Mouse (Mus musculus) forebrain, embryonic 11.5 days (tissue): ENCODE measurements around the gene Adamts5. TPM values are rescaled to one million over a fixed set of nuclear protein-coding genes. Genes with fewer than 3 reads are reported as not detected.
A peak's percentile ranks its signal among the peaks of the same experiment; 100 is the strongest.

Experiments
- ATAC-seq: fragments of 200-750 bp; cut with Nextera tagmentation; replicated peaks from 2 replicates; pipeline ENCODE4 v1.8.0; 2017; ENCODE audit warnings: moderate TSS enrichment; ENCODE audit not compliant: low FRiP score
- DNase-seq: peaks from one replicate; pipeline ENCODE4 v3.0.0-alpha.2; 2017; ENCODE audit warnings: low spot score
- H3K27ac ChIP-seq: fragments of 300-500 bp; sonication (generic); 2 replicates; pipeline ENCODE4 v1.5.1; 2014; ENCODE audit warnings: low read depth, low read length
- H3K27me3 ChIP-seq: fragments of 300-500 bp; sonication (generic); 2 replicates; pipeline ENCODE4 v1.6.1; 2014; ENCODE audit warnings: mild to moderate bottlenecking, low read length, mixed read lengths; ENCODE audit not compliant: control insufficient read depth, insufficient read depth
- H3K36me3 ChIP-seq: fragments of 300-500 bp; sonication (generic); 2 replicates; pipeline ENCODE4 v1.6.1; 2014; ENCODE audit warnings: mild to moderate bottlenecking, low read length, moderate library complexity, mixed read lengths; ENCODE audit not compliant: control insufficient read depth, insufficient read depth
- H3K4me1 ChIP-seq: fragments of 300-500 bp; sonication (generic); replicated peaks from 2 replicates; pipeline ENCODE4 v1.6.1; 2014; ENCODE audit warnings: low read length, mixed read lengths; ENCODE audit not compliant: control insufficient read depth, insufficient read depth
- H3K4me2 ChIP-seq: fragments of 300-500 bp; sonication (generic); 2 replicates; pipeline ENCODE4 v1.6.1; 2014; ENCODE audit warnings: low read depth, mild to moderate bottlenecking, low read length, moderate library complexity, mixed read lengths; ENCODE audit not compliant: severe bottlenecking
- H3K4me3 ChIP-seq: fragments of 300-500 bp; sonication (generic); 2 replicates; pipeline ENCODE4 v1.5.1; 2014; ENCODE audit warnings: low read depth, low read length
- H3K9ac ChIP-seq: fragments of 300-500 bp; sonication (generic); 2 replicates; pipeline ENCODE4 v1.6.1; 2014; ENCODE audit warnings: low read length
- H3K9me3 ChIP-seq: fragments of 300-500 bp; sonication (generic); 2 replicates; pipeline ENCODE4 v1.6.1; 2016; ENCODE audit warnings: low read length, mixed read lengths; ENCODE audit not compliant: control insufficient read depth
- WGBS: fragments of 180-500 bp; shearing (Covaris S2); extraction: QIAGEN DNeasy Blood & Tissue Kit; methylation state at CpG from one replicate; pipeline ENCODE4 v1.1.7; 2014; 5-methylcytosine and 5-hydroxymethylcytosine counted together
- polyA plus RNA-seq: library from polyadenylated mRNA; unstranded; fragments of >200 nt; fragmentation: Nextera tagmentation; extraction: Ambion mirVana; gene quantifications from 2 replicates; pipeline ENCODE4 v1.2.1, GENCODE M21; 2014

Adamts5 gene
- polyA plus RNA-seq, 1 experiment from 2014 or later = 0.72 TPM

DNA sequence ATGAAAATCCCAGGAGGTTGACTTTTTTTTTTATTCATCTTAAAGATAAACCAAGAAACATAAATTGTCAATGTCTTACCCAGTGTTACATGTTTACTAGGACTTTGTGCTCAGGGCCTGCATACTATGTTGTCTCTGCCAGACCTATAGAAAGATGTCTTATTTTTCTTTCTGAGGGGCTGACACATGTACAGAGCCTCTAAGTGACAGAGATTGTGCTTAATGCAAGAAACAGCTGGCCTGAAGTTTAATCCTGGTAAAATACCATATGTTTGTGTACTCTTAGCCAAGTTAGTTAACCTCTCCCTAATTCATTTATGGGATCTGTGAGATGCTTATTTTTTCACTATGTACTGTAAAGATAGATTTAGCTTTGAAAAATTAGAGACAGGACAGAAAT is 30.4 kb downstream of the Adamts5 start:
- no peak overlapping the region for H3K27ac ChIP-seq
- no peak overlapping the region for H3K4me2 ChIP-seq
- no peaks in the 10 kb centered on the region for H3K36me3 ChIP-seq
- no peak overlapping the region for H3K9ac ChIP-seq
- ATAC-seq (no peak), DNase-seq (no peak)
- no peak overlapping the region for H3K4me3 ChIP-seq
- H3K9me3 ChIP-seq = no peaks in the 10 kb centered on the region
- H3K4me1 ChIP-seq = no peaks in the 10 kb centered on the region
- H3K27me3 ChIP-seq = no peaks in the 10 kb centered on the region

DNA sequence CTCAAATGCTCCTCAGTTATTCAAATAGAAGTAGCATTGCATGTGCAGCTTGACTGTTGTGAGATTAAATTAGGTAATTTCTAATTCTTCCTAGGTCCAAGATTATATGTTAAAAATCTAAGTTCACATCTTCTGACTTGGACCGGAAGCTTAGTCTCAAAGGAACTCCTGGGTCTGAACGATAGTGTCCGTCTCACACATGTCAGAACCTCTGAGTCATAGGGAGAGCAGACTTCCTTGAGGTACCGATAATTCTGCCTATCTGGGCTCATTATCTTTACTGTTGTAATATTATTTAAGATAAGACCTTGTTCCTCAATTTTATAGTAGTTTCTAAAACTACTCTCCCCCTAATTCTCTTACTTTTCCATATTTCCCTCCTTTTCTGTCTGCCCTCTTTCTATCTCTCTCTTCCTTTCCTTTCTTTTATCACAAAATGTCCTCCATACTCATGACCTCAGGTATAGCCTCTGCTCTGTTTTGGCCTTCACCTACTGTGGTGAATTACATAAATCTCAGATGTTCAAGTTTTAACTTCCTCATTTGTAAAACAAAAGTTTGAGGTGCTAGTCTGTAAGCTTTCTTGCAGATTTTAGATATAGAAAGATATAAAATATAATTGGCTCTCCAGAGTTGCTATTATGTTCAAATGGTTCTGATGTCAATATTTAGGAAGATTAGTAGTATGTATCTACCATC is 36.8 kb downstream of the Adamts5 start:
- H3K4me2 ChIP-seq = no peak overlapping the region
- H3K27me3 ChIP-seq = no peaks in the 10 kb centered on the region
- no peak overlapping the region for H3K4me3 ChIP-seq
- H3K9me3 ChIP-seq = no peaks in the 10 kb centered on the region
- no peaks in the 10 kb centered on the region for H3K4me1 ChIP-seq
- no peaks in the 10 kb centered on the region for H3K36me3 ChIP-seq
- ATAC-seq = no peak
- no peak overlapping the region for H3K9ac ChIP-seq
- no peak for DNase-seq
- WGBS = 93% methylated on average over 4 of the region's 4 CpGs
- no peak overlapping the region for H3K27ac ChIP-seq

DNA sequence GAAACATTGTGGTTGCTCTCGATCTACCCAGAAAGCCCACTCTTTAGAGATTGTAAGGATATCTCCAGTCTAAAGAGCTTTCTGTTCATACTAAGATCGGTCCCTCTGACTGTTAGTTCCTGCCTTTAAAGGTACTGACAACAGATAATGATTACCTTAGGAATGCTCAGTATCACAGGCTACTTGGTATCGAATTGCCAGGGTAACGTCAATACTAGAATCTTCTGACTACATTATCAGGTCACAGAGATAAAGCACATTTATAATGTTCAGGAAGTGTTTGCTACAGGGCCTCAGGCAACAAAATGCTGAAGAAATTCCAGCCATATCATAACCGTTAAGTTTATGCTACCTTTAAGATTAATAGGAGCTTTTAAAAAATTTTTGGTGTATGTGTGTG is 47.1 kb downstream of the Adamts5 start:
- H3K4me2 ChIP-seq = no peak overlapping the region
- H3K9ac ChIP-seq = no peak overlapping the region
- H3K4me3 ChIP-seq = no peak overlapping the region
- no peaks in the 10 kb centered on the region for H3K27me3 ChIP-seq
- no peaks in the 10 kb centered on the region for H3K36me3 ChIP-seq
- H3K27ac ChIP-seq = no peak overlapping the region
- 90% methylated on average over 5 of the region's 5 CpGs for WGBS
- no peaks in the 10 kb centered on the region for H3K9me3 ChIP-seq
- DNase-seq (no peak), ATAC-seq (no peak)
- no peaks in the 10 kb centered on the region for H3K4me1 ChIP-seq

DNA sequence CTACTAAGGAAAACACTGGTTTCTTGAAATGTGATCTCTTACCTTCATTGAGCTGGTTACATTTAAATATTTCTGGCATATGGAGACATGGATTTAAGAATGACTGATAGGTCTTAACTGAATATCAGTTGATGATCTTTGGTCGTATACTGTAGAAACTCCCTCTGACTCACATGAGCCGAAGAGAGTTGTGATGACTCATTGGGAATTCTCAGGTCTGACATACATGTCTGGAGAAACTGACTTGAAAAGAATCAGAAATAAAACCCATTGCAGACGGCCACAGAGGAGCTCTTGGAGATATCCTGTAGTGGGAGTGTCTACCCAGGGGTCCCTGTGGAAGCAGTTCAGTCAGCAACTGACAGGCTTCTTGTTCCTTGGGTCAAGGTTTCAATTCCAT is 74.6 kb downstream of the Adamts5 start:
- DNase-seq = no peak
- WGBS = 86% methylated on average over 3 of the region's 3 CpGs
- Histone ChIP-seq H3K4me1 (no peaks in the 10 kb centered on the region), H3K27me3 (no peaks in the 10 kb centered on the region), H3K9me3 (no peaks in the 10 kb centered on the region), H3K36me3 (no peaks in the 10 kb centered on the region), H3K9ac (no peak overlapping the region), H3K4me3 (no peak overlapping the region), H3K4me2 (no peak overlapping the region), H3K27ac (no peak overlapping the region)
- ATAC-seq = no peak

DNA sequence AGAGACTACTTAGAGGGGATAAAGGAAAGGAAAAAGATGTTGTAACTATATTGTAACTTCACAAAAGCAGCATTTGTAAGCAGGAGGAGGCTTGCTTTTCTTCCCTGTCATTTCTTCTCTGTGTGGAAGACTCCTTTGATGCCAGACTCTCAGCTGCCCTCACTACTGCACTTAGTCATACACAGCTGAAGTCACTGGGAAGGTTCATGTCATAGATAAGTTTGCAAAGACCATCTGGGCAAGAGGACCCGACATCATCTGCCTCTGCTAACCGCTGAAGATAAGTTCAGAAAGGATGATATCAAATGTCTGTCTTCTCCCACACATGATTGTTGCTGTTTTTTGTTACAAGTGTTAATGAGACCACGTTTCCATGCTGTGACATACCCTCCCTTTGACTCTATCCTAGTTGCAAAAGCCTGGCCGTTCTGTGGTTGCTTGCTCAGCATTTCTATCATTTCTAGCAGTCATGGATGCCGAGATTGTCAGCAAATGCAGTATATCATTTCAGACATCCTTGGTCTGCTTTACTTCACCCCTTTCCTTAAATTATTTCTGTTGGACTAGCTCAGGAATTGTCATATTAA is 79.2 kb downstream of the Adamts5 start:
- Histone ChIP-seq H3K27ac (no peak overlapping the region), H3K9me3 (no peaks in the 10 kb centered on the region), H3K9ac (no peak overlapping the region), H3K4me3 (no peak overlapping the region), H3K4me2 (no peak overlapping the region), H3K36me3 (no peaks in the 10 kb centered on the region), H3K4me1 (no peaks in the 10 kb centered on the region), H3K27me3 (no peaks in the 10 kb centered on the region)
- ATAC-seq (no peak), DNase-seq (no peak)
- 88% methylated on average over 5 of the region's 5 CpGs for WGBS

DNA sequence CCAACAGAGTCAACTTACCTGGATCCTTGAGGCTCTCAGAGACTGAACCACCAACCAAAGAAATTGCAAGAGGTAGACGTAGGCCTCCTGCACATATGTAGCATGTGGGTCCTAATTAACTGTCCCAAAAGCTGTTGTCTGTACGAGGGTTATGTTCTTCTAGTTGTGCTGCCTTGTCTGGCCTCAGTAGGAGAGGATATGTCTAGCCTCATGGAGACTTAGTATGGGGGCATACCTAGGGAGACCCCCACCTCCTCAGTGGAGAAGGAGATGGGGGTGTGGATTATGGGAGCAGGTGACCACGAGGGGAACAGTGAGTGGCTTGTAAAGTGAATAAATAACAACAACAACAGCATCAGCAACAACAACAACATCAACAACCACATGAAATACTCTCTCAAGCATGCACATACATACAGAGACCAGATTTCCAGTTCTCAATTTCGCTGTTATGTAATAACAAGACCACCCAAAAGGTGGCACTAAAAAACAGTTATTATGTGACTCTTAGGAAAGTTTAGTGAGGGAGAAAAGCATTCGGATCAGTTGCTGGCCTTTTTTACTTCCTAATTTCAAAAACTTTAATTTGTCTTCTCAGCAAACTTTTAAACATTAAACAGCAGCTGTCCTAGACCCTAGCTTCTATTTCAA is 81.7 kb downstream of the Adamts5 start:
- Histone ChIP-seq H3K27ac (no peak overlapping the region), H3K4me3 (no peak overlapping the region), H3K4me1 (no peaks in the 10 kb centered on the region), H3K36me3 (no peaks in the 10 kb centered on the region), H3K9me3 (no peaks in the 10 kb centered on the region), H3K27me3 (no peaks in the 10 kb centered on the region), H3K4me2 (no peak overlapping the region), H3K9ac (no peak overlapping the region)
- DNase-seq = no peak
- ATAC-seq = peak; percentile 32; the same call in 1 of the 2 replicates
- 63% methylated on average over 5 of the region's 5 CpGs for WGBS

DNA sequence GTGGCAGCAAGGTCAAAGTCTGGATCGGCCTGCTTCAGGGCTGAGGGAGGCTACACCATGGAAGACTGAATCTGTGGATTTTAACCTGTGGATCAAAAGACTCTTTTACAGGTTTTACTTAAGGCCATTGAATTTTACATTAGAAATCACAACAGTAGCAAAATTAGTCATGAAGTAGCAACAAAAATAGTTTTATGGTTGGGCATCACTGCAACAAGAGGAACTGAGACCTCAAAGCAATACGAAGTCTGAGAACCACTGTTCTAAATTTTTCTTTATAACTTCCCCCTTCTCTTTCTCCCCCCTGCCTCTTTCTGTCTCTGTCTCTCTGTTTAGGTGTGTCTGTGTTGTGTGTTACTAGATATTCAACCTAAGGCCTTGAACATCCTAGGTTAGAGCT is 87.5 kb downstream of the Adamts5 start:
- ATAC-seq = no peak
- Histone ChIP-seq H3K9me3 (no peaks in the 10 kb centered on the region), H3K4me1 (no peaks in the 10 kb centered on the region), H3K27ac (no peak overlapping the region), H3K9ac (no peak overlapping the region), H3K4me2 (no peak overlapping the region), H3K4me3 (no peak overlapping the region), H3K27me3 (no peaks in the 10 kb centered on the region), H3K36me3 (no peaks in the 10 kb centered on the region)
- WGBS = 91% methylated on average over 2 of the region's 2 CpGs
- DNase-seq = no peak

DNA sequence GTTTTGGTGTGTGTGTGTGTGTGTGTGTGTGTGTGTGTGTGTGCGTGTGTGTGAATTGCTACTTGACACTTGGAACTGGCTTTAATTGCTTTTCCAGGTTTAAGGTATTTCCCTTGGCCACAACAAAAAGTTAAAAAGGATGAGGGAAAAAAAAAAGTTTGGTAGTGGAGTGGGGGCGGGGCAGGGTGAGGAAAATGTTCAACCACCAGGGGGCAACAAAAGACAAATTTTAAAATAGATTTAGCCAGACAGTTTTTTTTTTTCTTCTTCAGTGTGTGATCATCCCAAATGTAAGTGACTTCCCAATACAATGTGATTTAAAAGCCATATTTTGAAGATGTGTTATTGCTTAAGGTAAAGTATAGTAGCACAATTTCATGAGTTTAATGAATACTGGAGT is 94.0 kb downstream of the Adamts5 start:
- Histone ChIP-seq H3K9ac (no peak overlapping the region), H3K9me3 (no peaks in the 10 kb centered on the region), H3K27me3 (no peaks in the 10 kb centered on the region), H3K4me1 (0 out of 2 replicates have a peak, but pooled peaks cover 3% of the 10 kb centered on the region), H3K4me2 (no peak overlapping the region), H3K4me3 (no peak overlapping the region), H3K27ac (no peak overlapping the region), H3K36me3 (no peaks in the 10 kb centered on the region)
- DNase-seq (peak; percentile 74), ATAC-seq (no peak)
- WGBS = 15% methylated on average over 2 of the region's 2 CpGs
